Mouse (Mus musculus) erythroblast, embryonic 14.5 days (primary cell): ENCODE measurements around the gene Chaf1b.

ENCODE experiments used
- GATA1 ChIP-seq: IDR thresholded peaks from 2 replicates; pipeline ENCODE4 v1.6.1; 2012; ENCODE audit warnings: low read length, inconsistent platforms, mixed read lengths
- TAL1 ChIP-seq: IDR thresholded peaks from 3 replicates; pipeline ENCODE4 v1.6.1; 2012; ENCODE audit warnings: low read length, inconsistent platforms, mixed read lengths

GRCm38 (mm10) chr16:93944301-93944700 lies 60.6 kb downstream of the Chaf1b start:
- TF ChIP-seq GATA1 (no peak), TAL1 (no peak)
